Mouse (Mus musculus): ENCODE data around the gene Map3k7cl. TPM values are rescaled to one million over a fixed set of nuclear protein-coding genes. Genes with fewer than 3 reads are reported as not detected.

Map3k7cl gene
- polyA plus RNA-seq, 1 experiment: 2.2 TPM

DNA sequence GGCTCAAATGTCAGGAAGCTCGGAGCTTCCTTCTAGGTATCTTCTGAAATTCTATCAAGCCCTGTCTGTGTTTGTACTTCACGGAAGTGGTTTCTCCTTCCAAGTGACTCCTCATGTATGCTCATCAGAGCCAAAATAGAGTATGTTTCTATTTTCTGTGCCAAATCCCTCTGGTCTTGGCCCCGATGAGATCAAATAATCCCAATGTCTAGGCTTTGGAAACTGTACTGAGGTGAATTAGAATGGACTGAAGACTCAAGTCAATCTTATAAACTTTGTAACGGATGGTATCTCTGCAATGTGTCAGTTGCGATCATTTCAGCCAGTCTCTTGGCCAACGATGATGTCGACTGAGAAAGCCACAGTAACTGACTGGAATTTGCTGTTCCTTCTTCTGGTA, 15.1 kb downstream of the Map3k7cl start:
- Histone ChIP-seq H3K79me2 (ENCODE audit: control insufficient read depth, insufficient read depth) (no peaks in the 10 kb centered on the region), H3K4me3 (no peak overlapping the region), H3K36me3 (ENCODE audit: control insufficient read depth, insufficient read depth) (no peaks in the 10 kb centered on the region), H3K27me3 (ENCODE audit: control insufficient read depth, insufficient read depth, insufficient read length) (no peaks in the 10 kb centered on the region), H3ac (ENCODE audit: control insufficient read depth, insufficient read length) (no peak overlapping the region), H3K4me2 (ENCODE audit: low read depth) (peak overlapping the region; percentile 75)
- TF ChIP-seq POLR2A (IDR thresholded peaks at IDR 0.05; ENCODE audit: insufficient read length, low read depth) (no peak), TCF12 (IDR thresholded peaks at IDR 0.05; ENCODE audit: insufficient read depth, poor library complexity, severe bottlenecking) (no peak), MYOG (IDR thresholded peaks at IDR 0.05; ENCODE audit: control insufficient read depth in 1 of 3, insufficient read depth in 1 of 3, insufficient read length in 2 of 3, low read depth in 2 of 3) (no peak), TCF3 (IDR thresholded peaks at IDR 0.05; ENCODE audit: insufficient read length, low read depth) (no peak), E2F4 (IDR thresholded peaks at IDR 0.05; ENCODE audit: insufficient read depth) (no peak), REST (IDR thresholded peaks at IDR 0.05; ENCODE audit: insufficient read depth, insufficient read length) (no peak), POLR2AphosphoS2 (IDR thresholded peaks at IDR 0.05; ENCODE audit: insufficient read length, low read depth) (no peak), CEBPB (IDR thresholded peaks at IDR 0.05; ENCODE audit: insufficient read depth, poor library complexity, severe bottlenecking) (no peak), MAX (IDR thresholded peaks at IDR 0.05; ENCODE audit: low read depth) (no peak), SRF (IDR thresholded peaks at IDR 0.05; ENCODE audit: control insufficient read depth, insufficient read length, low read depth) (no peak)

DNA sequence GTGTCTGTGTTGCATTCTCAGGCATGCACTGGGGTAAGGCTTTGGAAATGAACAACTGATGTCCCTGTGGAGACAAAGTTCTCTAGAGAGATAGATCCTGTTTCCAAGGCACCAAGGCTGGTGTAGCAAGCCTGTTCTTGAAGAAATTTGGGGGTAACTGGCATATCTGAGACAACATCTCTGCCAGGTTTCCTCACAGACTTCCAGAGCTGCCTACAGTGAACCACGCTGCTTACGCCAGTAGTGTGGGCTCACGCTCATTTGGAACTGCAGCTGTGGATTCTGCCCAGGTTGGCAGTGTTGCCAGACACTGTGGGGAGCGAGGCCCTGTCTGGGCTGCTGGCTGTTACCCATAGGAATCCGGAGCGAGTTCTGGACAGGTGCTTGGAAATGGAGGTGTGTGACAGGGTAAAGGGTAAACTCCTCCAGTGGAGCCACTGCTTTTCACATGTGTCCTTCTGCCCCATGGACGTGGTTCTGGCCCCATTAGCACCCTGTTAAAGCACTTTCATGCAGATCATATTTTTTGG, 16.5 kb downstream of the Map3k7cl start:
- Histone ChIP-seq H3K36me3 (ENCODE audit: control insufficient read depth, insufficient read depth) (no peaks in the 10 kb centered on the region), H3K79me2 (ENCODE audit: control insufficient read depth, insufficient read depth) (no peaks in the 10 kb centered on the region), H3K4me3 (no peak overlapping the region), H3K4me2 (ENCODE audit: low read depth) (no peak overlapping the region), H3K27me3 (ENCODE audit: control insufficient read depth, insufficient read depth, insufficient read length) (no peaks in the 10 kb centered on the region), H3ac (ENCODE audit: control insufficient read depth, insufficient read length) (no peak overlapping the region)
- no peak for TF ChIP-seq REST (IDR thresholded peaks at IDR 0.05; ENCODE audit: insufficient read depth, insufficient read length)
- TF ChIP-seq MYOD1 (IDR thresholded peaks at IDR 0.05; ENCODE audit: control insufficient read depth in 1 of 3, insufficient read length in 2 of 3, low read depth in 2 of 3): peak in 1 of 3 experiments; percentile 50
- TF ChIP-seq MYOG (IDR thresholded peaks at IDR 0.05; ENCODE audit: control insufficient read depth in 1 of 3, insufficient read depth in 1 of 3, insufficient read length in 2 of 3, low read depth in 2 of 3): peak in 1 of 3 experiments; percentile 58

DNA sequence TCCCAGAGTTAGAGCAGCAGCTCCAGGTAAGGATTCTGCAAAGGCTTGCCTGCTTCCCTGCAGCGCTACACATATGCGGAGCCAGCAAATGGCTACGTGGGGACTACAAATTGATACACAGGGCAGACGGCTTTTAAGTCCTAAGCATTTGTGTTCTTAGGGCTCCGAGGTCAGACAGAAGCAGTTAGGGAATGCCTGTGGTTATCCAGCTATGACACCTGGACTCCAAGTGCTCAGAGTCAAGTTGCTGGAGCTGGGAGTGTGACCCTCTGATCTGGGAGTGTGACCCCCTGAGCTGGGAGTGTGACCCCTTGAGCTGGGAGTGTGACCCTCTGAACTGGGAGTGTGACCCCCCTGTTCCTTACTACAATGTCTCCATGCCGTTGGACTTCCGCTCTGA, 17.2 kb downstream of the Map3k7cl start:
- Histone ChIP-seq H3K27me3 (ENCODE audit: control insufficient read depth, insufficient read depth, insufficient read length) (no peaks in the 10 kb centered on the region), H3K36me3 (ENCODE audit: control insufficient read depth, insufficient read depth) (no peaks in the 10 kb centered on the region), H3K4me2 (ENCODE audit: low read depth) (no peak overlapping the region), H3ac (ENCODE audit: control insufficient read depth, insufficient read length) (no peak overlapping the region), H3K4me3 (no peak overlapping the region), H3K79me2 (ENCODE audit: control insufficient read depth, insufficient read depth) (no peaks in the 10 kb centered on the region)
- TF ChIP-seq TCF12 (IDR thresholded peaks at IDR 0.05; ENCODE audit: insufficient read depth, poor library complexity, severe bottlenecking): peak; percentile 11
- TF ChIP-seq MYOG (IDR thresholded peaks at IDR 0.05; ENCODE audit: control insufficient read depth in 1 of 3, insufficient read depth in 1 of 3, insufficient read length in 2 of 3, low read depth in 2 of 3): no peak
- no peak for TF ChIP-seq TCF3 (IDR thresholded peaks at IDR 0.05; ENCODE audit: insufficient read length, low read depth)
- TF ChIP-seq REST (IDR thresholded peaks at IDR 0.05; ENCODE audit: insufficient read depth, insufficient read length): no peak
- TF ChIP-seq MAX (IDR thresholded peaks at IDR 0.05; ENCODE audit: low read depth): no peak
- TF ChIP-seq MYOD1 (IDR thresholded peaks at IDR 0.05; ENCODE audit: control insufficient read depth in 1 of 3, insufficient read length in 2 of 3, low read depth in 2 of 3): peak in 1 of 3 experiments; percentile 17
- no peak for TF ChIP-seq CEBPB (IDR thresholded peaks at IDR 0.05; ENCODE audit: insufficient read depth, poor library complexity, severe bottlenecking)

DNA sequence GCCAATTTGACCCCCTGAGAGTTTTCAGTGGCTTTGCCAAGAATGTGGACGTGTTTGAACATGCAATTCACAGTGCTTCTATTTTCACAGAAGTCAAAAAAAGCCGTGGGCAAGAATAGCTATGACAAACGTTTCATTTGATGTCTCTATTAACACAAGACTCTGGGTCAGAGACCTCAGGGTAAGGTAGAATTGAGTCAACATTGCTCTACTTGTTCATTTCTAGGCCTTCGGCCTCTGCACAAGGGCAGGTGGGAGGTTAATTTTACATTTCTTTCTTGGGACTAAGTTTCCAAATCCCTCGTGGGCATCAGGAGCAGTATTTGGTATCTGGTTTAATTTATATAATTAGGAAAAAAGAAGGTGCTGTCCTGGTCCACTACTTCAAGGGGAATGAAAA, 20.3 kb downstream of the Map3k7cl start:
- Histone ChIP-seq H3K36me3 (ENCODE audit: control insufficient read depth, insufficient read depth) (no peaks in the 10 kb centered on the region), H3K27me3 (ENCODE audit: control insufficient read depth, insufficient read depth, insufficient read length) (no peaks in the 10 kb centered on the region), H3K79me2 (ENCODE audit: control insufficient read depth, insufficient read depth) (no peaks in the 10 kb centered on the region), H3K4me3 (no peak overlapping the region), H3ac (ENCODE audit: control insufficient read depth, insufficient read length) (no peak overlapping the region), H3K4me2 (ENCODE audit: low read depth) (peak overlapping the region; percentile 8)
- no peak for TF ChIP-seq POLR2A (IDR thresholded peaks at IDR 0.05; ENCODE audit: insufficient read length, low read depth)
- TF ChIP-seq CEBPB (IDR thresholded peaks at IDR 0.05; ENCODE audit: insufficient read depth, poor library complexity, severe bottlenecking): no peak
- TF ChIP-seq MAX (IDR thresholded peaks at IDR 0.05; ENCODE audit: low read depth): no peak
- no peak for TF ChIP-seq USF1 (IDR thresholded peaks at IDR 0.05; ENCODE audit: low read depth)
- no peak for TF ChIP-seq E2F4 (IDR thresholded peaks at IDR 0.05; ENCODE audit: insufficient read depth)
- no peak for TF ChIP-seq SRF (IDR thresholded peaks at IDR 0.05; ENCODE audit: control insufficient read depth, insufficient read length, low read depth)
- TF ChIP-seq MYOD1 (IDR thresholded peaks at IDR 0.05; ENCODE audit: control insufficient read depth in 1 of 3, insufficient read length in 2 of 3, low read depth in 2 of 3): no peak
- TF ChIP-seq REST (IDR thresholded peaks at IDR 0.05; ENCODE audit: insufficient read depth, insufficient read length): no peak
- TF ChIP-seq TCF3 (IDR thresholded peaks at IDR 0.05; ENCODE audit: insufficient read length, low read depth): no peak
- TF ChIP-seq MYOG (IDR thresholded peaks at IDR 0.05; ENCODE audit: control insufficient read depth in 1 of 3, insufficient read depth in 1 of 3, insufficient read length in 2 of 3, low read depth in 2 of 3): no peak
- no peak for TF ChIP-seq TCF12 (IDR thresholded peaks at IDR 0.05; ENCODE audit: insufficient read depth, poor library complexity, severe bottlenecking)
- no peak for TF ChIP-seq POLR2AphosphoS2 (IDR thresholded peaks at IDR 0.05; ENCODE audit: insufficient read length, low read depth)

DNA sequence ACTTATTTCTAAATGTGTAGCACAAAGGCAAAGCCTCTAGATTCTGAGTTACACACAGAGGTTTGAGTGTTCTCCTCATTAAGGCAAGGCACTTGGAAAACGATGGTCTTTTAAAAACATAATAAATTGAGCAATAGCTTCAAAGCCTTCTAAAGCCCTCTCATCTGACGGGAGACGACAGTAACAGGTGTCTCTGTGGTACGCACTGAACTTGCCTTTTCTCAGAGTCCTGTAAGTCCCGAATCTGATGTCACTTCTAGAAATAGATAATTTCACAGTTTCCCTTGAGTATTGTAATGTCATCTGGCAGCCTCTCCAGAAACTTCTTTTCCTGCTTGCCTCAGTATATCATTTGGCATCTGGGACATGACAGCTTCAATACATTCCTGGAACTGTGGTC, 21.0 kb downstream of the Map3k7cl start:
- H3K4me2 ChIP-seq (ENCODE audit: low read depth): peak overlapping the region; percentile 21

More for the DNA sequence above, 21.0 kb downstream of the Map3k7cl start:
- no peak overlapping the region for H3K4me3 ChIP-seq
- peak in 1 of 3 experiments; percentile 31 for TF ChIP-seq MYOG (IDR thresholded peaks at IDR 0.05; ENCODE audit: control insufficient read depth in 1 of 3, insufficient read depth in 1 of 3, insufficient read length in 2 of 3, low read depth in 2 of 3)
- no peak for TF ChIP-seq SRF (IDR thresholded peaks at IDR 0.05; ENCODE audit: control insufficient read depth, insufficient read length, low read depth)
- peak; percentile 80 to 84 (median 80) for TF ChIP-seq MYOD1 (IDR thresholded peaks at IDR 0.05; ENCODE audit: control insufficient read depth in 1 of 3, insufficient read length in 2 of 3, low read depth in 2 of 3)
- TF ChIP-seq CEBPB (IDR thresholded peaks at IDR 0.05; ENCODE audit: insufficient read depth, poor library complexity, severe bottlenecking): peak; percentile 87
- H3ac ChIP-seq (ENCODE audit: control insufficient read depth, insufficient read length): no peak overlapping the region
- no peaks in the 10 kb centered on the region for H3K79me2 ChIP-seq (ENCODE audit: control insufficient read depth, insufficient read depth)
- no peaks in the 10 kb centered on the region for H3K36me3 ChIP-seq (ENCODE audit: control insufficient read depth, insufficient read depth)
- H3K27me3 ChIP-seq (ENCODE audit: control insufficient read depth, insufficient read depth, insufficient read length): no peaks in the 10 kb centered on the region
